Mouse (Mus musculus): Measurements from ENCODE around the gene Ifnk. TPM values are rescaled to one million over a fixed set of nuclear protein-coding genes. Genes with fewer than 3 reads are reported as not detected.

Gene Ifnk
- polyA plus RNA-seq, 1 experiment: not detected

GRCm38 (mm10) chr4:35172471-35172870, 20.6 kb downstream of the Ifnk start:
- Histone ChIP-seq H3K79me3 (ENCODE audit: low read depth) (no peaks in the 10 kb centered on the region), H3K79me2 (ENCODE audit: control insufficient read depth, insufficient read depth) (no peaks in the 10 kb centered on the region), H3K27me3 (ENCODE audit: control insufficient read depth, insufficient read depth, insufficient read length) (no peaks in the 10 kb centered on the region), H3K36me3 (ENCODE audit: control insufficient read depth, insufficient read depth) (no peaks in the 10 kb centered on the region), H3ac (ENCODE audit: control insufficient read depth, insufficient read length, low read depth) (no peak overlapping the region), H3K4me3 (ENCODE audit: insufficient read depth, poor library complexity, severe bottlenecking) (no peak overlapping the region)
- TF ChIP-seq CEBPB (IDR thresholded peaks at IDR 0.05; ENCODE audit: low read depth): no peak
- TF ChIP-seq CTCF (IDR thresholded peaks at IDR 0.05; ENCODE audit: control insufficient read depth, insufficient read depth, insufficient read length): no peak
- no peak for TF ChIP-seq MYOG (IDR thresholded peaks at IDR 0.05; ENCODE audit: control insufficient read depth, extremely low read depth, insufficient read length)
- no peak for TF ChIP-seq MYOD1 (IDR thresholded peaks at IDR 0.05; ENCODE audit: control insufficient read depth, insufficient read length, low read depth)
- no peak for TF ChIP-seq FOSL1 (IDR thresholded peaks at IDR 0.05; ENCODE audit: insufficient read depth, low read length, poor library complexity, severe bottlenecking)
- TF ChIP-seq USF1 (IDR thresholded peaks at IDR 0.05; ENCODE audit: low read depth): no peak
- no peak for TF ChIP-seq MAX (IDR thresholded peaks at IDR 0.05)

- H3K79me2 ChIP-seq (ENCODE audit: control insufficient read depth, insufficient read depth): no peaks in the 10 kb centered on the region
- no peaks in the 10 kb centered on the region for H3K79me3 ChIP-seq (ENCODE audit: low read depth)
- no peaks in the 10 kb centered on the region for H3K27me3 ChIP-seq (ENCODE audit: control insufficient read depth, insufficient read depth, insufficient read length)
- no peak overlapping the region for H3K4me3 ChIP-seq (ENCODE audit: insufficient read depth, poor library complexity, severe bottlenecking)
- no peaks in the 10 kb centered on the region for H3K36me3 ChIP-seq (ENCODE audit: control insufficient read depth, insufficient read depth)
- no peak for TF ChIP-seq CEBPB (IDR thresholded peaks at IDR 0.05; ENCODE audit: low read depth)
- no peak overlapping the region for H3ac ChIP-seq (ENCODE audit: control insufficient read depth, insufficient read length, low read depth)
Measured at GRCm38 (mm10) chr4:35173551-35173950, 21.7 kb downstream of the Ifnk start.

- Histone ChIP-seq H3K4me3 (ENCODE audit: insufficient read depth, poor library complexity, severe bottlenecking) (no peak overlapping the region), H3ac (ENCODE audit: control insufficient read depth, insufficient read length, low read depth) (no peak overlapping the region), H3K79me3 (ENCODE audit: low read depth) (no peaks in the 10 kb centered on the region), H3K27me3 (ENCODE audit: control insufficient read depth, insufficient read depth, insufficient read length) (no peaks in the 10 kb centered on the region), H3K79me2 (ENCODE audit: control insufficient read depth, insufficient read depth) (no peaks in the 10 kb centered on the region), H3K36me3 (ENCODE audit: control insufficient read depth, insufficient read depth) (no peaks in the 10 kb centered on the region)
- TF ChIP-seq MYOG (IDR thresholded peaks at IDR 0.05; ENCODE audit: control insufficient read depth, extremely low read depth, insufficient read length) (no peak), CTCF (IDR thresholded peaks at IDR 0.05; ENCODE audit: control insufficient read depth, insufficient read depth, insufficient read length) (no peak), FOSL1 (IDR thresholded peaks at IDR 0.05; ENCODE audit: insufficient read depth, low read length, poor library complexity, severe bottlenecking) (no peak), USF1 (IDR thresholded peaks at IDR 0.05; ENCODE audit: low read depth) (no peak), MYOD1 (IDR thresholded peaks at IDR 0.05; ENCODE audit: control insufficient read depth, insufficient read length, low read depth) (no peak), CEBPB (IDR thresholded peaks at IDR 0.05; ENCODE audit: low read depth) (no peak), MAX (IDR thresholded peaks at IDR 0.05) (no peak)
Measured at GRCm38 (mm10) chr4:35175566-35175965, 23.7 kb downstream of the Ifnk start.

GRCm38 (mm10) chr4:35177926-35178645, 26.2 kb downstream of the Ifnk start:
- Histone ChIP-seq H3ac (ENCODE audit: control insufficient read depth, insufficient read length, low read depth) (no peak overlapping the region), H3K4me3 (ENCODE audit: insufficient read depth, poor library complexity, severe bottlenecking) (no peak overlapping the region), H3K36me3 (ENCODE audit: control insufficient read depth, insufficient read depth) (no peaks in the 10 kb centered on the region), H3K79me3 (ENCODE audit: low read depth) (no peaks in the 10 kb centered on the region), H3K27me3 (ENCODE audit: control insufficient read depth, insufficient read depth, insufficient read length) (no peaks in the 10 kb centered on the region), H3K79me2 (ENCODE audit: control insufficient read depth, insufficient read depth) (no peaks in the 10 kb centered on the region)
- TF ChIP-seq MYOG (IDR thresholded peaks at IDR 0.05; ENCODE audit: control insufficient read depth, extremely low read depth, insufficient read length) (no peak), USF1 (IDR thresholded peaks at IDR 0.05; ENCODE audit: low read depth) (no peak), CEBPB (IDR thresholded peaks at IDR 0.05; ENCODE audit: low read depth) (no peak), MYOD1 (IDR thresholded peaks at IDR 0.05; ENCODE audit: control insufficient read depth, insufficient read length, low read depth) (no peak), CTCF (IDR thresholded peaks at IDR 0.05; ENCODE audit: control insufficient read depth, insufficient read depth, insufficient read length) (no peak), FOSL1 (IDR thresholded peaks at IDR 0.05; ENCODE audit: insufficient read depth, low read length, poor library complexity, severe bottlenecking) (no peak), MAX (IDR thresholded peaks at IDR 0.05) (no peak)

GRCm38 (mm10) chr4:35187617-35188326, 35.9 kb downstream of the Ifnk start:
- no peaks in the 10 kb centered on the region for H3K79me2 ChIP-seq (ENCODE audit: control insufficient read depth, insufficient read depth)
- no peaks in the 10 kb centered on the region for H3K79me3 ChIP-seq (ENCODE audit: low read depth)
- no peak overlapping the region for H3K4me3 ChIP-seq (ENCODE audit: insufficient read depth, poor library complexity, severe bottlenecking)
- peaks cover 9% of the 10 kb centered on the region for H3K36me3 ChIP-seq (ENCODE audit: control insufficient read depth, insufficient read depth)
- no peaks in the 10 kb centered on the region for H3K27me3 ChIP-seq (ENCODE audit: control insufficient read depth, insufficient read depth, insufficient read length)
- no peak overlapping the region for H3ac ChIP-seq (ENCODE audit: control insufficient read depth, insufficient read length, low read depth)
- no peak for TF ChIP-seq MAX (IDR thresholded peaks at IDR 0.05)
- TF ChIP-seq MYOD1 (IDR thresholded peaks at IDR 0.05; ENCODE audit: control insufficient read depth, insufficient read length, low read depth): no peak
- no peak for TF ChIP-seq CTCF (IDR thresholded peaks at IDR 0.05; ENCODE audit: control insufficient read depth, insufficient read depth, insufficient read length)
- TF ChIP-seq FOSL1 (IDR thresholded peaks at IDR 0.05; ENCODE audit: insufficient read depth, low read length, poor library complexity, severe bottlenecking): no peak
- no peak for TF ChIP-seq MYOG (IDR thresholded peaks at IDR 0.05; ENCODE audit: control insufficient read depth, extremely low read depth, insufficient read length)
- no peak for TF ChIP-seq CEBPB (IDR thresholded peaks at IDR 0.05; ENCODE audit: low read depth)
- TF ChIP-seq USF1 (IDR thresholded peaks at IDR 0.05; ENCODE audit: low read depth): no peak
